Mouse (Mus musculus): ENCODE measurements around the gene Frmd4a. TPM values are rescaled to one million over a fixed set of nuclear protein-coding genes. Genes with fewer than 3 reads are reported as not detected.

Frmd4a gene
- total RNA-seq, 1 experiment: 9.3 TPM

DNA sequence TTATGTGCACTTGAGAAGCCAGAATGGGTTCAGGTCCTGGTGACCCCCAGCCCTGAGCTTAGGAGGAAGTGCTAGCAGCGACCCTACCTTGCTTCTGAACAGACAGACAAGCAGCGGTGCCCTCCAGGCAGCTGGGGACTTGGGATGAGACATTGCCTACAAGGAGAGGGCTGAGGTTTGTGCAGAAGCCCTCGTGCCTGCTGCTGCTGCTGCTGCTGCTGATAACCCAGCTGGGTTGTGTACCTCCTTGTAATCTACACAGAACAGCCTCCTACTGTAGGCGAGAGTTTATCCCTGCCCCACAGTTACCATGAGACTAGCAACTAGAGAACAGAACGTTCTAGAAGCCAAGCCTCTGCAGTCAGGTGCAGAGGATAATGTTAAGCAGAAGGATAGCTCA is 543.7 kb downstream of the Frmd4a start:
- Histone ChIP-seq H3K27ac (ENCODE audit: insufficient read depth, low read depth, low read length, poor library complexity, severe bottlenecking) (no peak overlapping the region), H3K36me3 (ENCODE audit: control insufficient read depth, insufficient read depth, low read length, poor library complexity, severe bottlenecking) (no peaks in the 10 kb centered on the region; the same call in 1 of the 2 replicates), H3K9ac (ENCODE audit: insufficient read depth, low read depth, low read length, poor library complexity, severe bottlenecking) (no peak overlapping the region; the same call in 1 of the 2 replicates), H3K4me1 (ENCODE audit: control insufficient read depth in 2 of 2, insufficient read depth in 2 of 2, low read length in 2 of 2, poor library complexity in 1 of 2) (peaks cover 0 to 17% of the 10 kb centered on the region in 2 experiments; a peak in 2 of 4 replicates), H3K4me3 (ENCODE audit: insufficient read depth in 1 of 2, low read depth in 1 of 2, low read length in 2 of 2, poor library complexity in 1 of 2, severe bottlenecking in 1 of 2) (no peak overlapping the region), H3K9me3 (ENCODE audit: control insufficient read depth, insufficient read depth, low read depth, low read length) (no peaks in the 10 kb centered on the region)
- no peak for TF ChIP-seq MAFK (IDR thresholded peaks at IDR 0.05; ENCODE audit: insufficient read depth, low read depth, low read length)
- TF ChIP-seq CHD2 (IDR thresholded peaks at IDR 0.05; ENCODE audit: low read depth, low read length): no peak
- in situ Hi-C loops (cut with MboI; ENCODE audit: low sequenced_read_pairs in 2 of 2, unreplicated experiment in 2 of 2): no loop called here
- no peak for DNase-seq (ENCODE audit: low read depth, low spot score)

DNA sequence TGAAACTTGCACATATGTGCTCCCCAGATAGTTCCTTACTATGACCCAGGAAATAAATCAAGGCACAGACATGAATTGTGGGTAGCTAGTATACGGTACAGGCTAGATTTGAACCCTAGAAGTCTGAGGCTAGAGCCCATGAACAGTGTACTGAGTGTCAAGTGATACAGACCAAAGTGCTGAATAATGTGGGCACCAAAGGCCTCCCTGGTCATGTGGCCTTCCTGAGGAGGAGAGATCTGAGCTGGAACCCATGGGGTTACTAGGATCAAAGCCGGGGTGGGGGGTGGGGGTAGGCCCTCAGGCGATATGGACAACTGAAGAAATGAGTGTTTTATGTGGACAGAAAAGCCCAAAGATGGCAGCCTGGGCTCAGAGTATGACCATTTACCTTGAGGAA is 544.9 kb downstream of the Frmd4a start:
- Histone ChIP-seq H3K9ac (ENCODE audit: insufficient read depth, low read depth, low read length, poor library complexity, severe bottlenecking) (no peak overlapping the region), H3K36me3 (ENCODE audit: control insufficient read depth, insufficient read depth, low read length, poor library complexity, severe bottlenecking) (peaks cover 2% of the 10 kb centered on the region; the same call in 1 of the 2 replicates), H3K4me3 (ENCODE audit: insufficient read depth in 1 of 2, low read depth in 1 of 2, low read length in 2 of 2, poor library complexity in 1 of 2, severe bottlenecking in 1 of 2) (no peak overlapping the region), H3K4me1 (ENCODE audit: control insufficient read depth in 2 of 2, insufficient read depth in 2 of 2, low read length in 2 of 2, poor library complexity in 1 of 2) (peaks cover 0 to 13% of the 10 kb centered on the region in 2 experiments; a peak in 2 of 4 replicates), H3K9me3 (ENCODE audit: control insufficient read depth, insufficient read depth, low read depth, low read length) (no peaks in the 10 kb centered on the region), H3K27ac (ENCODE audit: insufficient read depth, low read depth, low read length, poor library complexity, severe bottlenecking) (no peak overlapping the region)
- no peak for TF ChIP-seq MAFK (IDR thresholded peaks at IDR 0.05; ENCODE audit: insufficient read depth, low read depth, low read length)
- no peak for TF ChIP-seq CHD2 (IDR thresholded peaks at IDR 0.05; ENCODE audit: low read depth, low read length)
- TF ChIP-seq HCFC1 (IDR thresholded peaks at IDR 0.05; ENCODE audit: borderline replicate concordance, insufficient read depth, low read length): no peak
- TF ChIP-seq ZNF384 (IDR thresholded peaks at IDR 0.05; ENCODE audit: low read depth, low read length): no peak
- TF ChIP-seq ZC3H11A (IDR thresholded peaks at IDR 0.05; ENCODE audit: borderline replicate concordance, low read depth, low read length): no peak
- in situ Hi-C loops (cut with MboI; ENCODE audit: low sequenced_read_pairs in 2 of 2, unreplicated experiment in 2 of 2): no loop called here
- no peak for DNase-seq (ENCODE audit: low read depth, low spot score)

DNA sequence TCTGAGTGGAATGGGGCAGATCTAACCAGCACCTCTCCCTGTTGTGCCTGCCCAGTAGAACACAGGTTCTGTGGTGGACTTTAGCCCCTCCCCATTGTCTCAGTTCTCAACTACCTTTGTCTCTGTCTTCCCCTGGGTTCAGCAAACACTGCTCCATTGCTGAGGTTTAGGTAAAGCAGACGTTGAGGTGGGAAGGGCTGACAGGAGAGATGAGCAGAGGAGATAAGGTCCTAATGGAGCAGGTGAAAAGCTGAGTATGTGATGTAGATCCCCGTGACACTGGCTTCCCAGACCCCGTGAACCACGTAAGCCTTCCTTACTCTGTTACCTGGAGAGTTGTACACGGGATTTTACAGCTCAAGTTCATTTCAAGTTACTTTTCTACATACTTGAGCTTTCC is 545.3 kb downstream of the Frmd4a start:
- Histone ChIP-seq H3K4me1 (ENCODE audit: control insufficient read depth in 2 of 2, insufficient read depth in 2 of 2, low read length in 2 of 2, poor library complexity in 1 of 2) (peaks cover 0 to 10% of the 10 kb centered on the region in 2 experiments; a peak in 2 of 4 replicates), H3K9me3 (ENCODE audit: control insufficient read depth, insufficient read depth, low read depth, low read length) (no peaks in the 10 kb centered on the region), H3K36me3 (ENCODE audit: control insufficient read depth, insufficient read depth, low read length, poor library complexity, severe bottlenecking) (peaks cover 4% of the 10 kb centered on the region; the same call in 1 of the 2 replicates), H3K27ac (ENCODE audit: insufficient read depth, low read depth, low read length, poor library complexity, severe bottlenecking) (no peak overlapping the region), H3K9ac (ENCODE audit: insufficient read depth, low read depth, low read length, poor library complexity, severe bottlenecking) (no peak overlapping the region), H3K4me3 (ENCODE audit: insufficient read depth in 1 of 2, low read depth in 1 of 2, low read length in 2 of 2, poor library complexity in 1 of 2, severe bottlenecking in 1 of 2) (no peak overlapping the region)
- in situ Hi-C loops (cut with MboI; ENCODE audit: low sequenced_read_pairs in 2 of 2, unreplicated experiment in 2 of 2): no loop called here
- TF ChIP-seq MAFK (IDR thresholded peaks at IDR 0.05; ENCODE audit: insufficient read depth, low read depth, low read length) (no peak), ZC3H11A (IDR thresholded peaks at IDR 0.05; ENCODE audit: borderline replicate concordance, low read depth, low read length) (no peak), CHD2 (IDR thresholded peaks at IDR 0.05; ENCODE audit: low read depth, low read length) (no peak), ZNF384 (IDR thresholded peaks at IDR 0.05; ENCODE audit: low read depth, low read length) (no peak), HCFC1 (IDR thresholded peaks at IDR 0.05; ENCODE audit: borderline replicate concordance, insufficient read depth, low read length) (no peak)
- no peak for DNase-seq (ENCODE audit: low read depth, low spot score)

DNA sequence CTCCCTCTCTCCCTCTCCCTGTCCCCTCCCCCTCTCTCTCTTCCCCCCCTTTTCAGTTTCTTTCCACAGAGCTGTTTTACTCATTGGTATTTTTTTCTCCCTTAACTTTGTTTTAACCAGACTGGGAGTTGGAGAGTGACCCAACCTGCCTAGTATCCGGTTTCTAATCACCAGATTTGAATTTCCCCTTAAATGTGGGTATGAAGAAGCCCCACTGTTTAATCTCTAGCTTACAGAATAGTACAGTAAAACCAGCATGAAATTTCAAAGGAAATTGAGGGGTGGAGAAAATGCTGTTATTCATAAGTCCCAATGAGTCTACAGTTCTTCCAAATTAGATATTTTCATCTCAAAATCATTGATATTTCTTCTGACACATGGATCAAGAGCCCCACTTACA is 545.8 kb downstream of the Frmd4a start:
- no peak for DNase-seq (ENCODE audit: low read depth, low spot score)
- Histone ChIP-seq H3K9me3 (ENCODE audit: control insufficient read depth, insufficient read depth, low read depth, low read length) (no peaks in the 10 kb centered on the region), H3K27ac (ENCODE audit: insufficient read depth, low read depth, low read length, poor library complexity, severe bottlenecking) (no peak overlapping the region), H3K9ac (ENCODE audit: insufficient read depth, low read depth, low read length, poor library complexity, severe bottlenecking) (no peak overlapping the region), H3K4me1 (ENCODE audit: control insufficient read depth in 2 of 2, insufficient read depth in 2 of 2, low read length in 2 of 2, poor library complexity in 1 of 2) (peaks cover 0 to 10% of the 10 kb centered on the region in 2 experiments; a peak in 2 of 4 replicates), H3K36me3 (ENCODE audit: control insufficient read depth, insufficient read depth, low read length, poor library complexity, severe bottlenecking) (peaks cover 4% of the 10 kb centered on the region; the same call in 1 of the 2 replicates), H3K4me3 (ENCODE audit: insufficient read depth in 1 of 2, low read depth in 1 of 2, low read length in 2 of 2, poor library complexity in 1 of 2, severe bottlenecking in 1 of 2) (no peak overlapping the region)
- TF ChIP-seq MAFK (IDR thresholded peaks at IDR 0.05; ENCODE audit: insufficient read depth, low read depth, low read length): no peak
- no peak for TF ChIP-seq HCFC1 (IDR thresholded peaks at IDR 0.05; ENCODE audit: borderline replicate concordance, insufficient read depth, low read length)
- TF ChIP-seq ZNF384 (IDR thresholded peaks at IDR 0.05; ENCODE audit: low read depth, low read length): no peak
- TF ChIP-seq CHD2 (IDR thresholded peaks at IDR 0.05; ENCODE audit: low read depth, low read length): no peak
- no peak for TF ChIP-seq ZC3H11A (IDR thresholded peaks at IDR 0.05; ENCODE audit: borderline replicate concordance, low read depth, low read length)
- in situ Hi-C loops (cut with MboI; ENCODE audit: low sequenced_read_pairs in 2 of 2, unreplicated experiment in 2 of 2): no loop called here

Data from ES-E14 (cell line).